Mouse (Mus musculus) neutrophil, adult 5-6 weeks (primary cell): Measurements from ENCODE around the gene Serpina3m. TPM values are rescaled to one million over a fixed set of nuclear protein-coding genes. Genes with fewer than 3 reads are reported as not detected.
"Not testable (repeated sequence)": the region's sequence is repeated elsewhere in the genome, so short reads cannot be mapped to it uniquely, and the experiment has no call there.

ENCODE experiments used
- ATAC-seq: fragments of 151-379, 151-347 bp; 2 replicates; pipeline ENCODE4 v1.8.0; 2017; ENCODE audit warnings: mild to moderate bottlenecking, moderate TSS enrichment; ENCODE audit not compliant: insufficient number of reproducible peaks, poor library complexity, low FRiP score, severe bottlenecking; ENCODE audit errors: extremely low read depth
- total RNA-seq: library from RNA; stranded (forward); fragments of 200-1000 nt; gene quantifications from 2 replicates; pipeline ENCODE4 v1.2.3, GENCODE M21; 2017

Serpina3m gene
- total RNA-seq, 1 experiment from 2014 or later: not detected

DNA sequence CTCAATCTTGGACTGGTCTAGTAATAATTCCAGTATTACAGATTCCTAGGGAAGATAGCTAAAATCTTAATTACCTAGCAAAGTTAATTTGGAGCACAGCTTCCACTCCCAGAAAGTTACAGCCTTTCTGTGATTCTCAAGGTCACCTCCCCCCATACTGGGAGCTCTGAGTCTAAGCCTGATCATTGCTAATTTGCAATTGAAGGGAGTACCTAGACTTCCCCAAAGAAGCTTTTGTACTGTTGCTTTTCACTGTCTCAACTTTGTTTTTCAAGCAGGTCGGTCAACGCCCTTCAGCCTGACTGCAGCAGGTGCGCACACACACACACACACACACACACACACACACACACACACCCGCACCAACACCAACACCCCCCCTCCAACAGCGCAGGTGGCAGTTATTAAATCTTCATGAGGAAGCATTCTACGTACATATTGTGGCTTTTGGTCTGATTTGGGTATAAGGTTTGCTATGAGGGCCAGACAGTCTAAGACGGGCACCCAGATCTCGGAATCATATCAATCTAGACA is 42.9 kb downstream of the Serpina3m start:
- ATAC-seq: not testable (repeated sequence)

GRCm38 (mm10) chr12:104385987-104386386 is 47.7 kb downstream of the Serpina3m start:
- ATAC-seq: not testable (repeated sequence)

DNA sequence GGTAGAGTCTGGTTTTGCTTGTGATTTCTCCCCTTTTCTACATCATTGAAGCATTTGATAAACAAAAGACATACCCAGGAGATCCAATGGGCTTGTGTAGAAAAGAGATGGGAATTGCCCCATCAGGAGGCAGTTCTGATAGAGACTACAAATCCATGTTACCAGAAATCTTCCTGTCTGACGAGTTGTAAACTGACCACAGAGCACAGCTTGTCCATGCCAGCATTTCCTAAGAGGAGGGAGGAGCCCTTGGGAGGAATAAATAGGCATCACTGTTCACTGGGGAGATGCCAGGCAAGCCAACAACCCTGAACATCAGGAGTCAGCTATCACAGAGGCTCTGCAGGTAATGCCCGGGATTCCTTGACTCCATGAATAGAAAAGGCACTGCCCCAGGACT is 48.6 kb downstream of the Serpina3m start:
- ATAC-seq: not testable (repeated sequence)

DNA sequence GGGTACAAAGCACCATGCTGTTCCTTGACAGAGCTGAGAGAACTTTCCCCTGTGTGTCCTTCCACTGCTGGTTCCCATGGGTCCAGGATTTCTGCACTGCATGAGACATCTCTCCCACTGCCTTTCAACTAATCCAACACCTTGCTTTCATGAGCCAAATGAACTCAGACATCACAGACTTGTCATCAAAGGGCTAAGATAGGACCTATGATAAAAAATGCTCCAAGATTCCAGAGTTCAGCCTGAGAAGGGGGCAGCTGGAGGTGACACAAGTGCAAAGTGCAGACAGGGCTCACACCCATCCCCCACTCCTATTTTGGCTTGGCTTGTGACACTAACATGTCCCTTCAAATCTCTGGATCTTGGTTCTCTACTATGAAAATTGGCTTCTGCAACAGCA is 50.2 kb downstream of the Serpina3m start:
- no peak for ATAC-seq

GRCm38 (mm10) chr12:104391057-104391456 is 52.8 kb downstream of the Serpina3m start:
- ATAC-seq: not testable (repeated sequence)

DNA sequence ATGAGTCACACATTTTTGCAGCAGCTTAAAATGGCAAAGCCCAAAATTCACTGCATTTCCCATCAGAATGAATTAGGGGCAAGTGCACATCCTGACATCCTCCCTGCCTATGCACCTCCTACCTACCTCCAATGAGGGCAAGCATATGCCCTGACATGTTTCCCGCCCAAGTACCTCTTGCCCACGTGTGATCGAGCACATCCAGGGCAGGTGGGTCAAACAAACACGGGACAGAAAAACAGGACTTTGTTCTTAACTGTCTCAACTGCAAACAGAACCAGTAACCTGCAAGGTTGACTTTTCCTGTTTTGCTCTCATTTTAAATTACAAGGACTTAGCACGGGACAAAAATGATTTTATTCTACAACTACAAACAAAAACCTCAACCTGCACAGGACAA is 65.7 kb downstream of the Serpina3m start:
- no peak for ATAC-seq

DNA sequence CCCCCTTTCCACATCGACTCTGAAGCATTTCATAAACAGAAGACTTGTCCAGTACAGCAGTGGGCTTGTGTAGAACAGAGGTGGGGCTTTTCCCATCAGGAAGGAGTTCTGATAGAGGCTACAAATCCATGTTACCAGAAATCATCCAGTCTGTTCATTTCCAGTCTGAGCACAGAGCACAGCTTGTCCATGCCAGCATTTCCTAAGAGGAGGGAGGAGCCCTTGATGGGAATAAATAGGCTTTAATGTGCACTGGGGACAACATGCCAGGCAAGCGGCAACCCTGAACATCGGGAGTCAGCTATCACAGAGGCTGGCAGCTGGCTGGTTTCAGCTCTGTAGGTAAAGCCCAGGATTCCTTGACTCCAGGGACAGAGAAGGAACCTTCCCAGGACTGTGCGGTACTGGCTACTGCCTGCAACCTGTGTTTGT is 68.2 kb downstream of the Serpina3m start, which contains the start of gene Serpina3n:
TSS of gene Serpina3n (plus strand) at position 276 of the 432 bp plus-strand sequence.
- no peak for ATAC-seq

DNA sequence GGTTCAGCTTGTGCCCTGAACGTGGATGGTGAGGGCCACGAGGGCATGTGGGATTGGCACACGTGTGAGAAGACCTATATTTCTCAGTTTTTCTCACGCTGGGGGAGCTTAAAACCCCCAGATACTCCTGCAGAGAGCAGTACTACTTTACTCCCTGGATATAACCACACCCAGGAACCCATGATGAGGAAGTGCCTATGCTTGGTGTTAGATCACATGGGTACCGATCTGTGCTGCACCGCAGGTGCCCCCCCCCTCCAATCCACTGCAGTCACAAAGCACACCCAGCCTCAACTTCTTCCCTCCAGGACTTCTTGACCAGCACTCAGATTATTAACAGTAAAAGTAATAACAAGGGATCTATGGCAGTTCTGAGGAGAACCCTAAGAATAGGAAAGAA is 74.2 kb downstream of the Serpina3m start:
- ATAC-seq: no peak

DNA sequence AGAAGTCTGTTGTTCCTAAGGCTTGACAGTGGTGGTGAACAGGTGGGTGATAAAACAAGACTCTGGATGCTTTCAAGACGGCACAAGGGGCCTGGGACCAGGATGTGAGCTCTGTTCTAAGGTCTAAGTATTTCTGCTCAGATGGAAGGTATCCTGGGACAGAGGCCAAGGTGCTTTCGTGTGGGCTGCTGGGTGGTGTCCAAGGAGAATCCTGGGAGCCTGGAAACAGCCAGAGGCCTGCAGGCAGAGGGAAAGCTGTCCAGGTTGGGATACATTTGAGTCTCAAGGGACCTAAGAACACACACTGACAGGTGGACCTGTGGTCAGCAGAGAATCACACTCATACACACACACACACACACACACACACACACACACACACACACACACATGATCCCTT is 76.3 kb downstream of the Serpina3m start:
- ATAC-seq: no peak

GRCm38 (mm10) chr12:104415625-104416315 is 77.5 kb downstream of the Serpina3m start:
- ATAC-seq: no peak

- ATAC-seq: 0 out of 2 replicates have a peak, but pooled peaks have one; percentile 24
Observed at GRCm38 (mm10) chr12:104418340-104419135, 80.3 kb downstream of the Serpina3m start.

DNA sequence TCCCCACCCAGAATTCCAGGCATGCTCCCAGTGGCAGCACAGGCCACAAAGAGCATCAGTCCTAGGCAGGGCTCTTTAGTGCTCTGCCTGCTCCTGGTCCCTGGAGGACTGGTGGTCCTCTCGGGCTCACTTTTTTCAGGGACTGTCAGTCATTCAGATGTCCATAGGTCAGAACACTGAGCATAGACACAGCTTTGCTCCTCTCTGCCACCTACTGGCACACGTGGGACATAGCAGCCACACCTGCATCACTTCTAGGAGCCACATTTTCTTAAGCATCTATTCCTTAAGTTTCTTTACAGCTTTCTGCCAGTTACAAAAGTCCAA is 80.8 kb downstream of the Serpina3m start:
- no peak for ATAC-seq

- no peak for ATAC-seq
Observed at GRCm38 (mm10) chr12:104422615-104423392, 84.5 kb downstream of the Serpina3m start.

GRCm38 (mm10) chr12:104425591-104425990 is 87.3 kb downstream of the Serpina3m start:
- ATAC-seq: no peak

GRCm38 (mm10) chr12:104426915-104427314 is 88.6 kb downstream of the Serpina3m start:
- ATAC-seq: no peak

DNA sequence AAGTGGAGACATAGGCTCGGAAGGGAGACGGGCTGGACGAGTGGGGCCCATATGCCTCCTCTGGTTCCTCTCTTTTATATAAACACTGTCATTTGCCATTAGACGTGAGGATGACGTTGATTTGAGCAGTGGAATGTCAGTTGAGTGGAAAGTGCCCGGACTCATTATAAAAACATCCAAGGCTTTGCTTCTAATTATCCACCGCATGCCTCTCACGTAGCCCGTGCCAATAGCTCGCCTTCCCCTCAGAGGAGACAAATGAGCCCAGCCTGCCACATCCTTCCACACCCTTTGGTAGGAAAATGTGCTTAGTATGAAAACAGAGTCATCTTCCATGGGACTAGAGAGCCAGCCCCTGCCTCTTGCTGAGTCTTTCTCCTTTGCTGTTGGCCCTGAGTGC is 93.1 kb downstream of the Serpina3m start:
- ATAC-seq: no peak

DNA sequence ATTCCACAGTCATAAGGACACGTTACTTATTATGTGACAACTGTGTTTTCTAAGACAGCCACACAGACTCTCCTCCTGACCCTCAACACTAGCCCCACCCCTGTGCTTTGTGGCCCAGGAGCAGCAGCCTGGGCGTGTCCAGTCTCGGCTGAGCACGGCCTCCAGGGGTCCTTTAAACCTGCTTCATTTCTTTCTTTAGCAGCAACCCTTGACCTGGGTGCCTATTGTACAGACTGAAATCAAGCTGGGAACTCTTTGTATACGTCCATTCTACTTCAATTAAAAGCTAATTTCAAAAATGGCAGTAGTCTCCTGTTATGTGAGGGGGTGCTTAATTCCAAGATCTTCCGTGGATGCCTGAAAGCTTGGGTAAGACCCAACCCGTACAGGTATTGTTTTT is 94.9 kb downstream of the Serpina3m start:
- no peak for ATAC-seq

- no peak for ATAC-seq
Observed at GRCm38 (mm10) chr12:104433951-104434735, 95.9 kb downstream of the Serpina3m start.
